Mouse (Mus musculus) spleen, embryonic (tissue): ENCODE results near the gene Bglap2.
"Not testable (repeated sequence)": the region's sequence is repeated elsewhere in the genome, so short reads cannot be mapped to it uniquely, and the experiment has no call there.

Source experiments
- CTCF ChIA-PET: fragments of 350-600 bp; sonication (Branson Sonifier 250); formaldehyde crosslinking; loops from one replicate; lab custom pipeline; 2022; lab: Charles Lee

Gene Bglap2

DNA sequence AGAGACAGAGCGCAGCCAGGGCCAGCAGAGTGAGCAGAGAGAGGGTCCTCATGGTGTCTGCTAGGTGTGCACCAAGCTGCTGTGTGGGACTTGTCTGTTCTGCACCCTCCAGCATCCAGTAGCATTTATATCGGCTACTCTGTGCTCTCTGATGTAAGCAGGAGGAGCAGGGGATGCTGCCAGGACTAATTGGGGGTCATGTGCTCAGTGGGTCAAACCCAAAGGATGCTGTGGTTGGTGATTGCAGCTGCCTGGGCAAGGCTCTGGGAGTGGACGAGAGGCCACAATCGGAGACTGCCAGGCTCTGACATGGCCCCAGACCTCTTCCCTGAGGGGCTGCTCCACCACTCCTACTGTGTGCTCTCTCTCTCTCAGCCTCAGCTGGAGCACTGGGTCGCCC, at the start of gene Bglap2:
TSS of gene Bglap2 (minus strand) at position 101 of the 400 bp plus-strand sequence.
- CTCF ChIA-PET = not testable (repeated sequence)

- CTCF ChIA-PET = interaction anchor here (0.6 kb wide), 1 partner anchor 29 kb away, joined by 3 read pairs; no protein-coding TSS in a partner anchor
These were observed 48.9 kb upstream of the Bglap2 start for GRCm38 (mm10) chr3:88427342-88427905.

- CTCF ChIA-PET = interaction anchor here (0.6 to 0.8 kb wide), 2 partner anchors 44 to 419 kb away, joined by 3 to 4 read pairs; no protein-coding TSS in a partner anchor
These were observed 47.4 kb upstream of the Bglap2 start for GRCm38 (mm10) chr3:88425708-88426420.

DNA sequence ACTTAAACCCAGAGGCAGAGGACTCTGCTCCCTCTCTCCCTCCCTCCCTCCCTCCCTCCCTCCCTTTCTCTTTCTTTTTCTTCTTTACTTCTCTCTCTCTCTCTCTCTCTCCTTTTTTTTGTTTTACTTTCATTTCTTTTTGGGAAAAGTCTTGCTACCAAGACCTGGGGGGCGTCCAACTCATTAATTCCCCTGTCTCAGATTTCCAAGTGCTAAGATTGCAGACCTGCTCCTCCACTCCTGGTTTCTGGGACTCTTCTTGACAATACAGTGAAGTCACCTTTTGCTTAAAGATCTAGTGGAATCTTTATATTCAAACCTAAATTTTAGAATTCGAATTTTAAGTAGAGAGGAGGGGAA, 46.8 kb upstream of the Bglap2 start:
- CTCF ChIA-PET = interaction anchor here (0.7 kb wide), 1 partner anchor 107 kb away, joined by 3 read pairs; the partner anchor contains the start of gene Mex3a

- CTCF ChIA-PET = interaction anchor here (0.7 kb wide), 1 partner anchor 107 kb away, joined by 3 read pairs; the partner anchor contains the start of gene Mex3a
These were observed 46.3 kb upstream of the Bglap2 start, which contains the start of gene Slc25a44 for GRCm38 (mm10) chr3:88424605-88425329. TSS of gene Slc25a44 (minus strand) at chr3:88425139.

DNA sequence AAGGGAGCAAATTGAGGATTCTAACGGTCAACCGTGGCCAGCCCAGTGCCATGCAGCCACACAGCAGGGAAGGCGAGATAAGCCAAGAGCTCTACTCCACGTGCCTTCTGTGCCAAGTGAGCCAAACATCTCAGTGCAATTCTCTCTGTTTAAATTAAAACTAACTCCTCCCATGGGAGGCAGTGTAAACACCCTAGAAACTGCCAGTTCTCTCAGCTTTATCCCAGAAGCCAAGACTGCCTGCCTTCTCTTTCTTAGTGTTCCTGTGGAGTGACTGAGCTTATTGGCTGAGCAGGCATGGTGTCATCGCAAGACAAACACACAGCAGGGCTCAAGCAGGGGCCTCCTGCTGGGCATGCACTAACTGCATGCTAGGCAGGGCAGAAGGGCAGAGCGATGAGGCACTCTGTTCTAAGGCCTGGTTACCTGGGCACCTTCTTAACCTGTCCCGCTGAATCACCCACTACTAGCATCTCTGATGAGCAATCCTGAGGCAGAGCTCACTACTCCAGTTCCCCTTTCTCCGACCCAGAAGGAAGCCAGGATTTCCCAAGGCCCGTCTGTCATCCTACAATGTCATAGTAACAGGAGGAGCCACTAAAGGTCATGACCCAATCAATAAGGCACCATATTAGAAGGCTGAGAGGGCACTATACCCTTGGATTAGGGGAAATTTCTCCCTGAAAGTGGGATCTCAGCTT, 43.7 kb upstream of the Bglap2 start:
- CTCF ChIA-PET = no interaction called here

GRCm38 (mm10) chr3:88420771-88421170, 42.3 kb upstream of the Bglap2 start:
- CTCF ChIA-PET = no interaction called here

GRCm38 (mm10) chr3:88418016-88418415, 39.5 kb upstream of the Bglap2 start:
- CTCF ChIA-PET = no interaction called here

GRCm38 (mm10) chr3:88415668-88416067, 37.2 kb upstream of the Bglap2 start:
- CTCF ChIA-PET = no interaction called here

- CTCF ChIA-PET = no interaction called here
These were observed 34.1 kb upstream of the Bglap2 start for GRCm38 (mm10) chr3:88412636-88413035.

- CTCF ChIA-PET = no interaction called here
These were observed 33.2 kb upstream of the Bglap2 start for GRCm38 (mm10) chr3:88411681-88412080.

DNA sequence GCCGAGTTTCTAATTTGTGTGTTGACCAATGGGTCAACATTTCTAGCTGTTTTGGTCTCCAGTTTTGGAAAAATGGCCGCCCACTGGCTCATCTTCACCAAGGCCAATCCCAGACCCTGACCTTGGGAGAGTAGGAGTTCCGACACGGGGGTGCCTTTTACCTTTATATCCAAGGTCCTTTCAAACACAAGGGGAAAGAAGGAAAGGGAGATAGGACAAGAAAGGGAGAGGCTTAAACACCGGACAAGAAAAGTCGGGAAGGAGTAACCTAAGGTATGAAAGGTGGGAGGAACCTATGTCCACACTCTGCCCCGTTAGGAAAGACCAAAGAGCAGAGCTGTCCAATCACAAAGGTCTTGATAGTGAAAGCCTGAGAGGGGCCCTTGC, 32.1 kb upstream of the Bglap2 start:
- CTCF ChIA-PET = interaction anchor here (0.7 to 1.0 kb wide), 4 partner anchors 13 to 253 kb away, joined by 3 to 6 read pairs (median 3); no protein-coding TSS in a partner anchor

DNA sequence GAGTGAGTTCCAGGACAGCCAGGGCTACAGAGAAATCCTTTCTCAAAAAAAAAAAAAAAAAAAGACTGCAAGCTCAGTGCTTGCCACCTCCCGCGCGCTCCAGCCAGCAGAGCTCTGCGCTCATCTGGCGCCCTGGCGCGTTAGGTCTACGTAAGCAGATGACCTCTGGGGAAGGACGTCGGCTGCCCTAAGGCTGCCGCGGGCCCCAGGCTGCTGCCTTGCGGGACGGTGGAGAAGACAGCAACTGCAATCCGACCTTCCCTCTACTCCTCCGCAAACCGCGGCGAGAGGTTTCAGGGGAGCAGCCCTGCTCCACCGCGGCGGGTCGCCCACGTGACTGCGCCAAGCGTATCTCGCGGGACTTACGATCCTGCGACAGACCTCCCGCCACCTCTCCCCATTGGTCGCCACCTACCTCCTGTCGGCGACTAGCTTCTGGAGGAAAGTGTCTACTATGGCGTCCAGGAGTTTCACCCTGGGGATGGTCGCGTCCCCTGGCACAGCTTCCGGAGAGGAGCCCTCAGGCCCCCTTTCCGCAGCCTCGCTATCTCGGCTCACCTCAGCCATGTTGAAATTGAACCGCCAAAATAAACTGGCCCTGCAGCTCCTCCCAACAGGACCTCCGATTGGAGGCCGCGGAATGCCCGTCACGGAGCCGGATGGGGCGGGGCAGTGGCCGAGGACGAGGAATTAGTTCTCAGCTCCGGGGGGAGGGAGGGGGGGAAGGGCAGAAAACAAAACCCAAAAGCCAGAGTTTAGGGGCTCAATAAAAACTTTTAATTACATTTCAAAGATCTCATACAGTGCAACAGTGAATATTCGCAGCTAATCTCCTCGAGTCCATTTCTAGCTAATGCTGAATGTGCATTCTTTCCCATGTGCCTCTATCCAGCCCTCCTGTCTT, 31.5 kb upstream of the Bglap2 start, which contains the start of gene Pmf1:
TSS of gene Pmf1 (minus strand) at position 591 of the 904 bp plus-strand sequence.
- CTCF ChIA-PET = interaction anchor here (0.7 to 1.1 kb wide), 5 partner anchors 14 to 252 kb away, joined by 3 to 6 read pairs (median 3); no protein-coding TSS in a partner anchor

- CTCF ChIA-PET = interaction anchor here (0.5 kb wide), 1 partner anchor 328 kb away, joined by 5 read pairs; no protein-coding TSS in a partner anchor
These were observed 30.5 kb upstream of the Bglap2 start for GRCm38 (mm10) chr3:88408953-88409352.

DNA sequence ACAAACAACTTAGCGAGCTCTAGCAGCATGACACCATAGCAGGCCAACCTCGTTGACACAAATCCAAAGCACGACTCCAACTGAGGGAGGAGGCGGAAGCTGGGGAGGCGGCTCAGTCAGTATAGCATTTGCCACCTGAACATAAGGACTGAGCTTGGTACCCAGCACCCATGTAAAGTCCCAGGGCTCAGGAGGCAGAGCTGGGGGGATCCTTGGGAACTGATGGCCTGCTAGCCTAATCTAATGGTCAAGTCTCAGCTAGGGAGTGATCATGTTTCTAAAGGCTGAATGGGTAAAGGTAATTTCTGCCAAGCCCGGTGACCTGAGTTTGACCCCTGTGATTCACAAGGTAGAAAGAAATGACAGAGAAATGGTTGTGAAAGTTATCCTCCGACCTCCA, 29.0 kb upstream of the Bglap2 start:
- CTCF ChIA-PET = interaction anchor here (0.6 to 1.0 kb wide), 5 partner anchors 33 to 98 kb away, joined by 3 to 6 read pairs (median 4); no protein-coding TSS in a partner anchor

DNA sequence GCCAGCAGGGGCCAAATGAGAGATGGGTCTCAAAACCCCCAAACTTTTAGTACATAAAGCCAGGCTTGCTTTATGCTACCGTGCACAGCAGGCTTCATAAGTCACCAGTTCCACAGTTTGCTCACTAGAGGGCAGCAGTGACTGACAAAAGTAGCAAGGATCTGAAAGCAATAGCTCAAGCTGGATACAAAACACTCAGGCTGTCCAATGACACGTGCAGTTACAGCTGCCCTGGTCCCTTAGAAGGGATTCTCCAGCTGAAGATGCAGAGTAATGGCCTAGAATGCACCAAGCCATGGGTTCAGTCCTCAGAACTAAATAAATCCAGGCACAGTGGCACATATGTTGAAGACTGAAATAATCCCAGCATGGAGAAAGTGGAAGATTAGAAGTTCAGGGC, 28.6 kb upstream of the Bglap2 start:
- CTCF ChIA-PET = interaction anchor here (0.6 to 1.0 kb wide), 3 partner anchors 74 to 98 kb away, joined by 3 to 4 read pairs (median 3); no protein-coding TSS in a partner anchor

DNA sequence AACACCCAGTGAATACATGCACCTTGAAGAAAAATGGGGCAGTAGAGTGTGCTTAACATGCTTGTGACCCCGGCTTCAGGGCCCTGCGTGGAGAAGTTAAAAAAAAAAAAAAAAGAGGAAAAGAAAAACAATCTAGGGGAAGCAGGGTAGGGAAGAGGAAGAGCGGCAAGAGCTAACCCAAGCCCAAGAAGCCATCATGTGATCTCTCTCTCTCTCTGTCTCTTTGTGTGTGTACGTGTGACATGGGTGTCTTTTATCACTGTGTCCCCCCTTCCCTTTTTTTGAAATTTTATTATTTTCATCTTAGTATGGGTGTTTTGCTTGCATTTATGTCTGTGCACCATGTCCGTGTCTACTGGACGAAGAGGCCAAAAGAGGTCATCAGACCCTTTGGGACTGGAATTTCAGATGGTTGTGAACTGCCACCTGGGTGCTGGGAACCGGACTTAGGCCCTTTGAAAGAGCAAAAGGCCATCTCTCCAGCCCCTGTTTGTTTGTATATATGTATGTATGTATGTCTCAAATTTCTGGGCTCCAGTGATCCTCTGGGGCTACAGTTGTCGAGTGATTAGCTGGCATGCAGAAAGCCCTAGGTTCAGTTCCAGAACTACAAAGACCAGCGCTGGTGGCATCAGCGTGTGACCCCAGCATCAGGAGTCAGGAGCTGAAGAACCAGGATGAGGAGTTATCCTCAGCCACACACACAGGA, 25.2 kb upstream of the Bglap2 start:
- CTCF ChIA-PET = interaction anchor here (0.6 to 1.1 kb wide), 2 partner anchors 13 to 68 kb away, joined by 3 to 4 read pairs; no protein-coding TSS in a partner anchor

GRCm38 (mm10) chr3:88398666-88399065, 20.2 kb upstream of the Bglap2 start:
- CTCF ChIA-PET = interaction anchor here (0.6 kb wide), 1 partner anchor 28 kb away, joined by 3 read pairs; no protein-coding TSS in a partner anchor

- CTCF ChIA-PET = no interaction called here
These were observed 17.2 kb upstream of the Bglap2 start for GRCm38 (mm10) chr3:88395742-88396141.
